Mouse (Mus musculus): ENCODE measurements around the gene Itpkc. TPM values are rescaled to one million over a fixed set of nuclear protein-coding genes. Genes with fewer than 3 reads are reported as not detected.
"Not testable (repeated sequence)": the region's sequence is repeated elsewhere in the genome, so short reads cannot be mapped to it uniquely, and the experiment has no call there.

The Itpkc gene
- polyA plus RNA-seq, 1 experiment from 2014 or later: 3.2 TPM

- ATAC-seq (replicated peaks; ENCODE audit: insufficient number of reproducible peaks, low FRiP score, low TSS enrichment): no peak
- Histone ChIP-seq H3K9ac (ENCODE audit: low read depth, low read length) (no peak overlapping the region), H3K4me1 (ENCODE audit: control insufficient read depth, insufficient read depth, low read length) (peaks cover 4% of the 10 kb centered on the region), H3K27me3 (ENCODE audit: control insufficient read depth, insufficient read depth, low read length) (no peaks in the 10 kb centered on the region), H3K4me3 (ENCODE audit: low read depth, low read length) (no peak overlapping the region), H3K4me2 (no peak overlapping the region), H3K27ac (ENCODE audit: low read depth, low read length) (no peak overlapping the region), H3K36me3 (ENCODE audit: control insufficient read depth, insufficient read depth, low read length) (no peaks in the 10 kb centered on the region), H3K9me3 (replicated peaks; ENCODE audit: control insufficient read depth, low read length) (no peaks in the 10 kb centered on the region)
- WGBS (ENCODE audit: insufficient replicate concordance): 87% methylated on average over 6 of the region's 6 CpGs
Observed at GRCm38 (mm10) chr7:27251946-27252345, 23.5 kb upstream of the Itpkc start.

DNA sequence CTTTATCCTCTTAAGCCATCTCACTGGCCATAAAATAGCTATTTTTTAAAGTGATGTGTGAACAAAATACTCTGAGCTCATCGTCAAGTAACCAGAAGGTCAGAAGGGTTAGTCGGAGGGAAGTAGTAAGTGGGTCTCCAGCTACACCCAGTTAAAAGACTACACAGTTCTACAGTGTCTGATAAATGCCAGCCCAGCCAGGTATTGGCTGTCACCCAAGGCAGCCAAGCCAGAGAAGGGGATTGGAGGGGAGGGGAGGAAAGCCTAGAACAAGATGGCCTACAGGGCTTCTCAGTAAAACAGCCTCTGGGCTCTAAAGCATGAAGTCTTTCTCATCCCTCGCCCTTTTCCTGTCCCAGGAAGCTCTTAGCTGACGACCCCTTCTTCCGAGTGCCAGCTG lies 21.5 kb upstream of the Itpkc start:
- Histone ChIP-seq H3K36me3 (ENCODE audit: control insufficient read depth, insufficient read depth, low read length) (no peaks in the 10 kb centered on the region), H3K9ac (ENCODE audit: low read depth, low read length) (no peak overlapping the region), H3K9me3 (replicated peaks; ENCODE audit: control insufficient read depth, low read length) (no peaks in the 10 kb centered on the region), H3K27ac (ENCODE audit: low read depth, low read length) (no peak overlapping the region), H3K4me1 (ENCODE audit: control insufficient read depth, insufficient read depth, low read length) (no peaks in the 10 kb centered on the region), H3K4me3 (ENCODE audit: low read depth, low read length) (no peak overlapping the region), H3K4me2 (no peak overlapping the region), H3K27me3 (ENCODE audit: control insufficient read depth, insufficient read depth, low read length) (no peaks in the 10 kb centered on the region)
- no peak for ATAC-seq (replicated peaks; ENCODE audit: insufficient number of reproducible peaks, low FRiP score, low TSS enrichment)
- 76% methylated on average over 5 of the region's 5 CpGs for WGBS (ENCODE audit: insufficient replicate concordance)

DNA sequence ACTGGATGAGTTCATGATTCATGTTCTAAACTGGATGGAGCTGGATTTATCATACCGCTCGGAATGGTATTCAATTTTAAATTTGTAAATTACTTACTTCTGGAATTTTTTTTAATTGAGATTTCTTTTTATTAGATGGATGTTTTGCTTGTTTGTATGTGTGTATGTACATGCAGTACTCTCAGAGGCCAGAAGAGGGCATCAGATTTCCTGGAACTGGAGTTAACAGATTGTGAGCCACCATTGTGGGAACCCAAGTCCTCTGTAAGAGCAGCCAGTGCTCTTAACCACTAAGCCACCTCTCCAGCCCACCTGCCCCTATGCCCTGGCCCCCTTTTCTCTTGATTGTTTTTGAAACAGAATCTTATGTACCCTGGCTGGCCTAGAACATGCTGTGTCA lies 20.7 kb upstream of the Itpkc start:
- H3K4me3 ChIP-seq (ENCODE audit: low read depth, low read length): no peak overlapping the region
- H3K9ac ChIP-seq (ENCODE audit: low read depth, low read length): no peak overlapping the region
- 76% methylated on average over 2 of the region's 2 CpGs for WGBS (ENCODE audit: insufficient replicate concordance)
- H3K27ac ChIP-seq (ENCODE audit: low read depth, low read length): no peak overlapping the region
- no peak overlapping the region for H3K4me2 ChIP-seq
- H3K9me3 ChIP-seq (replicated peaks; ENCODE audit: control insufficient read depth, low read length): no peaks in the 10 kb centered on the region
- ATAC-seq (replicated peaks; ENCODE audit: insufficient number of reproducible peaks, low FRiP score, low TSS enrichment): no peak
- no peaks in the 10 kb centered on the region for H3K27me3 ChIP-seq (ENCODE audit: control insufficient read depth, insufficient read depth, low read length)
- no peaks in the 10 kb centered on the region for H3K4me1 ChIP-seq (ENCODE audit: control insufficient read depth, insufficient read depth, low read length)
- H3K36me3 ChIP-seq (ENCODE audit: control insufficient read depth, insufficient read depth, low read length): no peaks in the 10 kb centered on the region

DNA sequence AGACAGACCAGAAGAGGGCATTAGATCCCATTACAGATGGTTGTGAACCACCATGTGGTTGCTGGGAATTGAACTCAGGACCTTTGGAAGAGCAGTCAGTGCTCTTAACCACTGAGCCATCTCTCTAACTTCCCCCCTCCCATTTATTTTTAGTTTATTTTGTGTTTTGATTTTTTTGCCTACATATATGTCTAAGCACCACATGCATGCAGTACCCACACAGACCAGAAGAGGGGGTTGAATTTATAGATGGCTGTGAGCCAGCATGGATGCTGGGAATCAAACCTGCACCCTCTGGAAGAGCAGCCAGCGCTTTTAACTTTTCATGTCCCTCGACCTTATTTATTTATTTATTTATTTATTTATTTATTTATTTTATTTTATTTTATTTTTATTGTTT lies 15.6 kb upstream of the Itpkc start:
- H3K36me3 ChIP-seq (ENCODE audit: control insufficient read depth, insufficient read depth, low read length); H3K9ac ChIP-seq (ENCODE audit: low read depth, low read length); H3K27ac ChIP-seq (ENCODE audit: low read depth, low read length); ATAC-seq (replicated peaks; ENCODE audit: insufficient number of reproducible peaks, low FRiP score, low TSS enrichment); H3K27me3 ChIP-seq (ENCODE audit: control insufficient read depth, insufficient read depth, low read length); H3K9me3 ChIP-seq (replicated peaks; ENCODE audit: control insufficient read depth, low read length); H3K4me3 ChIP-seq (ENCODE audit: low read depth, low read length); H3K4me1 ChIP-seq (ENCODE audit: control insufficient read depth, insufficient read depth, low read length); H3K4me2 ChIP-seq: not testable (repeated sequence)
- 79% methylated on average over 2 of the region's 2 CpGs for WGBS (ENCODE audit: insufficient replicate concordance)

DNA sequence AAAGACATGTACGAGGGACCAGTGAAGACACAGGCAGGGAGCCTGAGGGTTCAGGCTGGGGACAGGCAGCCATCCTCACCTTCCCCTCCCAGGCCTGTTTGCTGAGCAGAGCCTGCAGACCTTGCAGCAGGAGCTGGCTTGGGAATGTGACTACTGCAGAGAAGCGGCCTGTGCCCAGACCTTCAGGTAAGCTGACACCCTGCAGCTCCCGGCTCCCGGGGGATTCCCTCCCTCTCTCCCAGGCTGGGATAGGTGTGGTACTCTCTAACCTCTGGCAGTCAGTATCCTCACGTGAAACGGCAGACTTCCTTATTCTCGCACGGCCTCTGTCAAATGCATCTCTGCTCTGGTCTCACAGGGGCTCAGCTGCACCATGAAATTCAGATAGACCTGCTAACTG lies 14.8 kb upstream of the Itpkc start:
- Histone ChIP-seq H3K4me2 (no peak overlapping the region), H3K4me3 (ENCODE audit: low read depth, low read length) (no peak overlapping the region), H3K9ac (ENCODE audit: low read depth, low read length) (no peak overlapping the region), H3K9me3 (replicated peaks; ENCODE audit: control insufficient read depth, low read length) (no peaks in the 10 kb centered on the region), H3K27ac (ENCODE audit: low read depth, low read length) (no peak overlapping the region), H3K36me3 (ENCODE audit: control insufficient read depth, insufficient read depth, low read length) (peaks cover 4% of the 10 kb centered on the region; the same call in 1 of the 2 replicates), H3K27me3 (ENCODE audit: control insufficient read depth, insufficient read depth, low read length) (no peaks in the 10 kb centered on the region), H3K4me1 (ENCODE audit: control insufficient read depth, insufficient read depth, low read length) (no peaks in the 10 kb centered on the region)
- 63% methylated on average over 8 of the region's 8 CpGs for WGBS (ENCODE audit: insufficient replicate concordance)
- no peak for ATAC-seq (replicated peaks; ENCODE audit: insufficient number of reproducible peaks, low FRiP score, low TSS enrichment)

DNA sequence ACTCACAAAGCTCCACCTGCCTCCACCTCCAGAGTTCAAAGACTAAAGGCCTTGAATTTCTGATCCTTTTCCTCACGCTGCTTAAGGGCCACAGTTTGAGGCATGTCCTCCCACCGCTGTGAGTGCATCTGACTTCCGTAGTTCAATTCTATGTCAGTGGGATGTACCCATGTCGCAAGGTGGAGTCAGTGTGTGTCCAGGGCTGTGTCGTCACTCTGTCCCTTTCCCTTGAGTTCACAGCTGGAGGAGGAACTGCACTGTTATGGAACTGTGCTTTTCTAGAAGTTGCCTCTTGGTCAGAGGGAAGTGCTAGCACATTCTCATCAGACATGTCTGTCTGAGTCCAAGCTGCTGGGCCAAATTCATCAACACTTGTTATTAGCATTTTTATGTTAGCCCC lies 10.1 kb upstream of the Itpkc start:
- no peak for ATAC-seq (replicated peaks; ENCODE audit: insufficient number of reproducible peaks, low FRiP score, low TSS enrichment)
- H3K9ac ChIP-seq (ENCODE audit: low read depth, low read length): no peak overlapping the region
- H3K4me3 ChIP-seq (ENCODE audit: low read depth, low read length): no peak overlapping the region
- 83% methylated on average over 5 of the region's 5 CpGs for WGBS (ENCODE audit: insufficient replicate concordance)
- H3K4me2 ChIP-seq: no peak overlapping the region
- H3K27ac ChIP-seq (ENCODE audit: low read depth, low read length): no peak overlapping the region
- H3K4me1 ChIP-seq (ENCODE audit: control insufficient read depth, insufficient read depth, low read length): peaks cover 2% of the 10 kb centered on the region
- H3K36me3 ChIP-seq (ENCODE audit: control insufficient read depth, insufficient read depth, low read length): peaks cover 4% of the 10 kb centered on the region; the same call in 1 of the 2 replicates
- H3K9me3 ChIP-seq (replicated peaks; ENCODE audit: control insufficient read depth, low read length): no peaks in the 10 kb centered on the region
- no peaks in the 10 kb centered on the region for H3K27me3 ChIP-seq (ENCODE audit: control insufficient read depth, insufficient read depth, low read length)

DNA sequence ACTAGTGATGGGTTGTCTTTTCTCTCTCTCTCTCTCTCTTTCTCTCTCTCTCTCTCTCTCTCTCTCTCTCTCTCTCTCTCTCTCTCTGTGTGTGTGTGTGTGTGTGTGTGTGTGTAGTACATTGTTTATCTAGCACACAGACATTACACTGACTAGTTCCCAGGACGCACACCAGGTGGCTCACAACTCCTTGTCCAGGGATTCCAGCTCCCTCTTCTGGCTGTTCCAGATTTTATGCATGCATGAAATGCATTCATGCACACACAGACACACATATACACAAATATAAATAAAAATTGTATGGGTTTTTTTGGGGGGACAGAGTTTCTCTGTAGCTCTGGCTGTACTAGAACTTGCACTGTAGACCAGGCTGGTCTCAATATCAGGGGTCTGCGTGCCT lies 9.1 kb upstream of the Itpkc start:
- Histone ChIP-seq H3K9ac (ENCODE audit: low read depth, low read length) (no peak overlapping the region), H3K27me3 (ENCODE audit: control insufficient read depth, insufficient read depth, low read length) (no peaks in the 10 kb centered on the region), H3K4me1 (ENCODE audit: control insufficient read depth, insufficient read depth, low read length) (peaks cover 5% of the 10 kb centered on the region), H3K9me3 (replicated peaks; ENCODE audit: control insufficient read depth, low read length) (no peaks in the 10 kb centered on the region), H3K4me3 (ENCODE audit: low read depth, low read length) (no peak overlapping the region), H3K27ac (ENCODE audit: low read depth, low read length) (no peak overlapping the region), H3K4me2 (no peak overlapping the region), H3K36me3 (ENCODE audit: control insufficient read depth, insufficient read depth, low read length) (no peaks in the 10 kb centered on the region)
- ATAC-seq (replicated peaks; ENCODE audit: insufficient number of reproducible peaks, low FRiP score, low TSS enrichment): no peak
- 73% methylated on average over 2 of the region's 2 CpGs for WGBS (ENCODE audit: insufficient replicate concordance)

DNA sequence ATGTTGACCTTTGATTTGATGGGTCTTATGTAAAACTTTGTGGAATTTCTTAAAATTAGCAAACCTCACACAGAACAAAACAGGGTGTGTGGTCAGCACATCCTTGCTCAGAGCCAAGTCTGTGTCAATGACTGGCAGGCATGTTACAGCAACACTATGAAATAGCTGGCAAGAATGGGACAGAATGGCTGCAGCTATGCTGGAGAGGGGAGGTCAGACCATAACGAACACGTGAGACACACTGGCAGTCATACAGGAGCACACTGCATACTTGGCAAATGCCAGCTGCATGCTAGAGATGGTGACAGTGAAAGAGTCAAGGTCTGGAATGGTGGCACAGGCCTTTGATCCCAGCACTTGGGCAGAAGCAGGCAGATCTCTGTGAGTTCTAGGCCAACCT lies 7.3 kb upstream of the Itpkc start:
- no peak for ATAC-seq (replicated peaks; ENCODE audit: insufficient number of reproducible peaks, low FRiP score, low TSS enrichment)
- WGBS (ENCODE audit: insufficient replicate concordance): 87% methylated on average over 2 of the region's 2 CpGs
- H3K27ac ChIP-seq (ENCODE audit: low read depth, low read length): no peak overlapping the region

DNA sequence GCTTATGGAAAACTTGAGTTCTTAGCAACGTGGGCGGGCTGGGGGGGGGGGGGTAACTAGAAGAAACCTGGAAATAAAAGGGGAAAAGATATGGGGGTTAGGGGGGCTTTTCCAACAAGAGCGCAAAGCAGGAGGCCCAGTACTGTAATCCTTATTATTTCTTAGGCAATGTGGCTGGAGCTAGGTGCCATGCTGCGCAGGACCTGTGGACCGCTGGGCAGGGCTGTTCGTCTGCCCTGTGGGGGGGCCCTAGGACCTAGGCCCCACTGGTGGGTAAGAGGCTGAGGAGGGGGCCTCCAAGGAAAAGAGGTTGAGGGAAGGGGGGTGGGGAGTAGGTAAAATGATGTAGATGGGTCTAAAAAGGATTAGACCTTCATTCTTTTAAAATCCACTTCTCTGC lies 4.8 kb upstream of the Itpkc start:
- ATAC-seq (replicated peaks; ENCODE audit: insufficient number of reproducible peaks, low FRiP score, low TSS enrichment): no peak; the same call in 1 of the 2 replicates
- H3K4me2 ChIP-seq: peak overlapping the region; percentile 68
- H3K27me3 ChIP-seq (ENCODE audit: control insufficient read depth, insufficient read depth, low read length): no peaks in the 10 kb centered on the region
- WGBS (ENCODE audit: insufficient replicate concordance): 4% methylated on average over 6 of the region's 6 CpGs
- H3K9ac ChIP-seq (ENCODE audit: low read depth, low read length): peak overlapping the region; percentile 65
- no peaks in the 10 kb centered on the region for H3K36me3 ChIP-seq (ENCODE audit: control insufficient read depth, insufficient read depth, low read length)
- H3K9me3 ChIP-seq (replicated peaks; ENCODE audit: control insufficient read depth, low read length): no peaks in the 10 kb centered on the region
- H3K27ac ChIP-seq (ENCODE audit: low read depth, low read length): peak overlapping the region; percentile 62
- peak overlapping the region; percentile 58 for H3K4me3 ChIP-seq (ENCODE audit: low read depth, low read length)
- H3K4me1 ChIP-seq (ENCODE audit: control insufficient read depth, insufficient read depth, low read length): peaks cover 5% of the 10 kb centered on the region

More for the DNA sequence above, 7.3 kb upstream of the Itpkc start:
- Histone ChIP-seq H3K4me1 (ENCODE audit: control insufficient read depth, insufficient read depth, low read length) (peaks cover 5% of the 10 kb centered on the region), H3K36me3 (ENCODE audit: control insufficient read depth, insufficient read depth, low read length) (no peaks in the 10 kb centered on the region), H3K4me3 (ENCODE audit: low read depth, low read length) (no peak overlapping the region), H3K27me3 (ENCODE audit: control insufficient read depth, insufficient read depth, low read length) (no peaks in the 10 kb centered on the region), H3K9ac (ENCODE audit: low read depth, low read length) (no peak overlapping the region), H3K9me3 (replicated peaks; ENCODE audit: control insufficient read depth, low read length) (no peaks in the 10 kb centered on the region), H3K4me2 (no peak overlapping the region)

Data from heart, embryonic 11.5 days (tissue).